Mouse (Mus musculus): ENCODE results near the gene Gm10277. TPM values are rescaled to one million over a fixed set of nuclear protein-coding genes. Genes with fewer than 3 reads are reported as not detected.

Gm10277 gene
- polyA plus RNA-seq, 1 experiment from 2014 or later, result 0.26 TPM

DNA sequence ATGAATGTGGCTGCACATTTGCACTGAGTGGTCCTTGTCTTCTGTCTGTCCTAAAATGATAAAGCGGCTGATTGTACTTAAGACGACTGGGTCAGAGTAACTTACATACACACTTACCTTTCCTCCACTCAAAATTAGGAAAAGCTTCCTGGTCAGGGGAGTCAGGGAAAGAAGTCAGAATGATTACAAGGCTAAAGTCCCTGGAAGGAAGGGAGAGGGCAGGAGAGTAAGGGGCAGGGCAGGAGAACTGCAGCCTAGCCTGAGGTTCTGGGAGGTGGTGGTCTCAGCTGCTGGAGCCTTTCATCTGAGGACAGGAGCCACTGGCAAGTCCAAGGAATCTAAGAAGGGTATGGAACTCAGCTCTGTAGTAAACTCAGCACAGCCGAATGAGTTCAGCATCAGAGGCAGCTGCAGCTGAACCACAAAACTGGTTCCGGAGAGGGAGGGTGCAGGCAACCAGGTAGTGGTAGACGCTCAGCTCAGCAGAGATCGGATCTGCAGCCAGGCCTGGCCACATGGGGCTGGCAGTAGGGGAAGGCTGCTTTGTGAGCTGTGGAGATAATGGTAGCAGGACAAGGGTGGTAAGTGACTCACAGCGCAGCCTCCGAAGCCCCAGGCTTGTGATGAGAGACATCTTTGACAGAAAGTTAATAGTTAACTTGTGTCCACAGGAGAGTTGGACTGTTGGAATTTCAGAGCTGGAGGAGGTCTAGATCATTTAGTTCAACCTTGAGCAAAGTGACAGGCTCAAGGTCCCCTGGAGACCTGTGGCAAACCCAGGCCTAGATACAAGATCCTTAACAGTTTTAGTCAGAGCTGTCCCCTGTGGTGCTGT lies 15.5 kb downstream of the Gm10277 start:
- Histone ChIP-seq H3K36me3 (ENCODE audit: control insufficient read depth, insufficient read depth, low read length) (no peaks in the 10 kb centered on the region), H3K27me3 (replicated peaks; ENCODE audit: control insufficient read depth, insufficient read depth, low read length) (no peaks in the 10 kb centered on the region), H3K4me3 (ENCODE audit: low read depth, low read length) (no peak overlapping the region), H3K27ac (replicated peaks; ENCODE audit: low read depth, low read length) (no peak overlapping the region; the same call in 1 of the 2 replicates), H3K4me1 (ENCODE audit: control insufficient read depth, insufficient read depth, low read length) (no peaks in the 10 kb centered on the region), H3K9ac (ENCODE audit: low read depth, low read length) (no peak overlapping the region), H3K9me3 (ENCODE audit: control insufficient read depth, low read length) (no peaks in the 10 kb centered on the region), H3K4me2 (ENCODE audit: low read depth, low read length) (no peak overlapping the region)
- DNase-seq (ENCODE audit: low spot score), result no peak
- WGBS, result 54% methylated on average over 8 of the region's 8 CpGs
- ATAC-seq (ENCODE audit: low read depth), result no peak

DNA sequence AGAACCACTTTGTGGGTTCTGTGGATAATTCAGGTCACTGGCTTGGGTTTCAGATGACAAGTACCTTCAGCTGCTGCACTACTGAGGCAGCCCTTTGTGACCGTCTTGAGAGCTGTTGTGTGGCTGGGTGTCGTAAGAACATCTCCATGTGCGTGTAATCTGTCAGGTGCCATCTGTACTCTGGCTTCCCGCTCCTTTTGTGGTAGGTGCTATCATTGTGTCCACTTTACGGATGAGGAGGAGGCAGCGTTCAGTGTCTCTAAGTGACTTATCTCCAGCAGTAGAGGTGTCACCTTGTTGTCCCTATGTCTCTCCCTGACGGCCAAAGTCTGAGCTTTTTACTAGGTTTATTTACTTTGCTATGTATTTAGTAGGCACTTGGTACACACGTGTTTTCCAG lies 17.2 kb downstream of the Gm10277 start:
- 79% methylated on average over 8 of the region's 8 CpGs for WGBS
- H3K4me2 ChIP-seq (ENCODE audit: low read depth, low read length), result no peak overlapping the region
- no peaks in the 10 kb centered on the region for H3K36me3 ChIP-seq (ENCODE audit: control insufficient read depth, insufficient read depth, low read length)
- H3K27ac ChIP-seq (replicated peaks; ENCODE audit: low read depth, low read length), result no peak overlapping the region
- no peaks in the 10 kb centered on the region for H3K9me3 ChIP-seq (ENCODE audit: control insufficient read depth, low read length)
- no peak for DNase-seq (ENCODE audit: low spot score)
- H3K4me1 ChIP-seq (ENCODE audit: control insufficient read depth, insufficient read depth, low read length), result peaks cover 14% of the 10 kb centered on the region
- H3K27me3 ChIP-seq (replicated peaks; ENCODE audit: control insufficient read depth, insufficient read depth, low read length), result no peaks in the 10 kb centered on the region
- ATAC-seq (ENCODE audit: low read depth), result no peak
- H3K9ac ChIP-seq (ENCODE audit: low read depth, low read length), result no peak overlapping the region
- H3K4me3 ChIP-seq (ENCODE audit: low read depth, low read length), result no peak overlapping the region

DNA sequence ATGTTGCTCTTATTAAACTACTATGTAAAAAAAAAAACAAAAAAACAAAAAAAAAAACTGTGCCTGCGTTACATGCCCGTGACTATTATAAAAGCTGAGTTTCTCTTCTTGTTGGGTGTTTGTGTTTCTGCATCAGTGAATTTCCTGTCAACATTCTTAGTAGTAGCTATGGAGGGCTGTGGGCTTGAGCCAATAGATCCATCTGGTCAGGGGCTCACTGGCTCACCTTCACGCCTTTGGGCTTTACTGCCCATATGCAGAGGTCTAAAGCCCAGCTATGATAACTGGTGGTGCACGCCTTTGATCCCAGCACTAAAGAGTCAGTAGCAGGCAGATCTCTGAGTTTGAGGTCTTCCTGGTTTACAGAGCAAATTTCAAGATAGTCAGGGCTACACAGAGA lies 18.1 kb downstream of the Gm10277 start:
- H3K9ac ChIP-seq (ENCODE audit: low read depth, low read length), result no peak overlapping the region
- no peaks in the 10 kb centered on the region for H3K9me3 ChIP-seq (ENCODE audit: control insufficient read depth, low read length)
- no peak overlapping the region for H3K4me3 ChIP-seq (ENCODE audit: low read depth, low read length)
- H3K4me1 ChIP-seq (ENCODE audit: control insufficient read depth, insufficient read depth, low read length), result peaks cover 20% of the 10 kb centered on the region
- H3K27me3 ChIP-seq (replicated peaks; ENCODE audit: control insufficient read depth, insufficient read depth, low read length), result no peaks in the 10 kb centered on the region
- H3K4me2 ChIP-seq (ENCODE audit: low read depth, low read length), result no peak overlapping the region
- DNase-seq (ENCODE audit: low spot score), result no peak
- 75% methylated on average over 4 of the region's 4 CpGs for whole genome bisulfite sequencing
- no peak for ATAC-seq (ENCODE audit: low read depth)
- H3K27ac ChIP-seq (replicated peaks; ENCODE audit: low read depth, low read length), result no peak overlapping the region
- no peaks in the 10 kb centered on the region for H3K36me3 ChIP-seq (ENCODE audit: control insufficient read depth, insufficient read depth, low read length)

DNA sequence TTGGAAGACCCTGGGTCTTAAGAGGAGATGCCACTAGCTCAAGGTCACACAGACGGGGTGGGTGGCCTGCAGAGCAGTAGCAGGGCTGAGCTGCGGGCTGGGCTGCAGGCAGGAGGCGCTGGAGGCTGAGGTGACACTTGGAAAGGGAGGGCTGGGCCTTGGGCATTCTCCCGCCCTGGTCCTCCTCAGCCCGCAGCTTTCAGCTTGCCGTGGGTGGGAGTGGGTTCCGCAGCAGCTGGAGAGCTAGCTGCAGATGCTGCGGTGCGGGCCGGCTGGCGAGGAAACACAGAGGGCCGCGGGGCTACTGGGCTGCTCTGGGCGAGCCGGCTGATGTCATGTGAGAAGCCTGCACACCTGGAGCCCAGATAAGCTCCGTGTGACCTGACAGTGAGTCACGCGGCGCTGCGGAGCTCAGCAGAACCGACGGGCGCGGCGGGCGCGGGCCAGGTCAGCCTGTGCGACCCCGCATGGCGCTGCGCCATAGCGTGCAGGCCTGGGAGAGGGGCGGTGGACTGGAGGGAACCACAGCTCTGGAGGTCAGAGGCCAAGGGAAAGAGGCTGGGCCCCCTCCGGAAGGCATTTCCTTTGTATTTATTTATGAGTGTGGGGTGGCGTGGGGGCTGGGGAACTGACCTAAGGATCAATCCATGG lies 21.1 kb downstream of the Gm10277 start:
- H3K27ac ChIP-seq (replicated peaks; ENCODE audit: low read depth, low read length), result peak overlapping the region; percentile 52; the same call in 1 of the 2 replicates
- H3K9ac ChIP-seq (ENCODE audit: low read depth, low read length), result peak overlapping the region; percentile 59
- H3K36me3 ChIP-seq (ENCODE audit: control insufficient read depth, insufficient read depth, low read length), result no peaks in the 10 kb centered on the region
- peak; percentile 38; the same call in 1 of the 2 replicates for ATAC-seq (ENCODE audit: low read depth)
- peak overlapping the region; percentile 72 for H3K4me2 ChIP-seq (ENCODE audit: low read depth, low read length)
- peak overlapping the region; percentile 37 for H3K4me3 ChIP-seq (ENCODE audit: low read depth, low read length)
- peaks cover 29% of the 10 kb centered on the region for H3K4me1 ChIP-seq (ENCODE audit: control insufficient read depth, insufficient read depth, low read length)
- peak; percentile 61 for DNase-seq (ENCODE audit: low spot score)
- no peaks in the 10 kb centered on the region for H3K9me3 ChIP-seq (ENCODE audit: control insufficient read depth, low read length)
- WGBS, result 4% methylated on average over 30 of the region's 35 CpGs
- H3K27me3 ChIP-seq (replicated peaks; ENCODE audit: control insufficient read depth, insufficient read depth, low read length), result no peaks in the 10 kb centered on the region; the same call in 1 of the 2 replicates

DNA sequence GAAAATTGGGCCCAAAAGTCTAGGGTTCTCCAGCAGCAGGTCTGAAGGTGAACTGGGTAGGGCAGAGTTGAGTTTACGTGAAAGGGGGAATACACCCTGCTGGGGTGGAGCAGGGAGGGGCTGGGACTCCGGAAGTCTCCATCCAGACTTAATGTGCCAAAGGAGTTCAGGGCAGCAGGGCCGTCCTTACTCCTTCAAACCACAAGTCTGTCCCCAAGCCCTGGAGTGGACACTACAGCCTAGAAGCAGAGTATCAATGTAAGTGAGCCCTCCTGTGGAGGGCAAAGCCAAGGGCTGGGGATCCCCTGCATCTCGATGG lies 22.1 kb downstream of the Gm10277 start:
- H3K9me3 ChIP-seq (ENCODE audit: control insufficient read depth, low read length), result no peaks in the 10 kb centered on the region
- no peak overlapping the region for H3K27ac ChIP-seq (replicated peaks; ENCODE audit: low read depth, low read length)
- ATAC-seq (ENCODE audit: low read depth) (no peak), DNase-seq (ENCODE audit: low spot score) (no peak)
- no peaks in the 10 kb centered on the region; the same call in 1 of the 2 replicates for H3K27me3 ChIP-seq (replicated peaks; ENCODE audit: control insufficient read depth, insufficient read depth, low read length)
- WGBS, result 48% methylated on average over 4 of the region's 4 CpGs
- H3K4me1 ChIP-seq (ENCODE audit: control insufficient read depth, insufficient read depth, low read length), result peaks cover 29% of the 10 kb centered on the region
- no peak overlapping the region for H3K4me3 ChIP-seq (ENCODE audit: low read depth, low read length)
- no peaks in the 10 kb centered on the region for H3K36me3 ChIP-seq (ENCODE audit: control insufficient read depth, insufficient read depth, low read length)
- H3K9ac ChIP-seq (ENCODE audit: low read depth, low read length), result no peak overlapping the region
- H3K4me2 ChIP-seq (ENCODE audit: low read depth, low read length), result peak overlapping the region; percentile 72

DNA sequence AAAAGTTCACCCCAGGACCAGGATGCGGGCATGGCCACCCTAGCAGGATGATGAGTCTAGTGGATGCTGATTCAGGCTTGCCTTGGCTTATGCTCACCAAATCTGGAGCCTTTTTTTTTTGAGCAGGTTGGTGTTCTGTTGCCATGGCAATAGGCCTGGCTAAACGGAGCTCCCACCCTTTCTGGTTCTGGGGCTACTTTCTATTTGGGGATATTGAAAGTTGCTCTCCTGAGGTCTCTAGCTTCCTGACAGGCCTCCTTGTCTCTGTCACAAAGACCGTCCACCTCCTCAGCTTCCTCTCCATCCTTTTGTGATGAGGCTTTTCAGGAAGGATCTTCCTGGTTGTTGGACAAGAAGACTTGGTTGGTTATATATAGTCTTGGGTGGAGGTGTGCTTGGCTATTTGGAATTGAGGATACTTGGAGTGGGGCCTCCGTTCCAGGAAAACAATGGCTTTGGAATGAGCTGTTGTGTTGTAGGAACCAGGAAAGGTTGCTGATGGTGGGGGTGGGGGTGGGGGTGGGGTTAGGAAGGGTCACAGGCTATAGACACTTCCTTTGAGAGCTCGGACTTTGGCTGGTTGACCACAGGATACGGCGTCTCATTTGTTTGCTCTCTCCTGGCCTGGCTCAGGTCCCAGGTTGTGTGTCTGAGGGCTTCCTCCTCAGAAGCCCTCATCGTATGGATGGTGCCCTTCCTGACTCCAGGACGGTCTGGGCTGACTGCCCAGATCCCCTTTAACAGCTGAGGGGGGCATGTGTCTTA lies 22.7 kb downstream of the Gm10277 start:
- no peak for ATAC-seq (ENCODE audit: low read depth)

DNA sequence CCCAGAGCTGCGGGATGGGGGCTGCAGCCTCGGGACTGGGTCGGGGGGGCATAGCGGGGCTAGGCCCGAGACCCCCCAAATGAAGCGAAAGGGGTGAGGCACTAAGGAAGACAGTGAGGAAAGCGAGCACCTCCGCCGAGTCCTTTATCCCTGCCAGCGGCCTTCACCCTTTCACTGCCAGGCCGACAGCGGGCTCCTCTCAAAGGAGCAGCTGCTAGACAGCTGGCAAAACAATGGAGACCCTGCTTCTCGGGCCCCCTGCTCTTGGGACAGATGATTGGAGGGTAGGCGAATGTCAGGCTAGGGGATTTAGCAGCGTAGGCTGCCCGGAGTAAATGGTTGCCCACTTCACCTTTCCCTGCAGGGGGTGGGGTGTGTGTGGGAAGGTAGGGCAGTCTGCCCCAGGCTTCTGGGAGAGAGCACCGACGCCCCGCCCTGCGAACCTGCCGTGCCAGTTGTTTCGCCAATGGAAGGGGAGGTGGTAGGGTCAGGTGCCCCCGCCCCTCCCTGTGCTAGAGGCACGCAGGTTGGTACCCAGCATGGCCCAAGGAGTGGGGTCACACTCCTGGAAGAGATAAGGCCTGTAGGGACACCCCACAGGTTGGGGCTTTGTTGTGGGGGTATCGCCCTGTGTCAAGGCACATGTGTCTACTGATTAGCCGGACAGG lies 23.7 kb downstream of the Gm10277 start:
- Histone ChIP-seq H3K4me2 (ENCODE audit: low read depth, low read length) (peak overlapping the region; percentile 71), H3K9ac (ENCODE audit: low read depth, low read length) (peak overlapping the region; percentile 96), H3K27me3 (replicated peaks; ENCODE audit: control insufficient read depth, insufficient read depth, low read length) (no peaks in the 10 kb centered on the region; the same call in 1 of the 2 replicates), H3K4me1 (ENCODE audit: control insufficient read depth, insufficient read depth, low read length) (peaks cover 29% of the 10 kb centered on the region), H3K27ac (replicated peaks; ENCODE audit: low read depth, low read length) (peak overlapping the region; percentile 85), H3K36me3 (ENCODE audit: control insufficient read depth, insufficient read depth, low read length) (no peaks in the 10 kb centered on the region), H3K9me3 (ENCODE audit: control insufficient read depth, low read length) (no peaks in the 10 kb centered on the region), H3K4me3 (ENCODE audit: low read depth, low read length) (peak overlapping the region; percentile 92)
- WGBS, result 4% methylated on average over 25 of the region's 26 CpGs
- peak; percentile 41 for ATAC-seq (ENCODE audit: low read depth)
- peak; percentile 82 for DNase-seq (ENCODE audit: low spot score)

More for the DNA sequence above, 22.7 kb downstream of the Gm10277 start:
- Histone ChIP-seq H3K9me3 (ENCODE audit: control insufficient read depth, low read length) (no peaks in the 10 kb centered on the region), H3K36me3 (ENCODE audit: control insufficient read depth, insufficient read depth, low read length) (no peaks in the 10 kb centered on the region), H3K4me1 (ENCODE audit: control insufficient read depth, insufficient read depth, low read length) (peaks cover 29% of the 10 kb centered on the region), H3K4me2 (ENCODE audit: low read depth, low read length) (peak overlapping the region; percentile 71), H3K4me3 (ENCODE audit: low read depth, low read length) (peak overlapping the region; percentile 92; the same call in 1 of the 2 replicates), H3K27ac (replicated peaks; ENCODE audit: low read depth, low read length) (no peak overlapping the region), H3K9ac (ENCODE audit: low read depth, low read length) (no peak overlapping the region), H3K27me3 (replicated peaks; ENCODE audit: control insufficient read depth, insufficient read depth, low read length) (no peaks in the 10 kb centered on the region; the same call in 1 of the 2 replicates)
- WGBS, result 44% methylated on average over 8 of the region's 9 CpGs
- peak; percentile 32 for DNase-seq (ENCODE audit: low spot score)

Data from embryonic facial prominence, embryonic 14.5 days (tissue).